In genomic region chr17:6861181-6862039, GRCm38 (mm10) we compare ENCODE assay signal across 8 mouse cellular contexts.
DNase-seq lines count a peak whose midpoint lies in the region; ATAC-seq lines count a peak whose summit lies in the region.

No protein-coding gene starts in this region.

- no peaks in the 10 kb centered on the region for H3K36me3 ChIP-seq in heart, embryonic 11.5 days (ENCODE audit: control insufficient read depth, insufficient read depth, low read length)
- H3K36me3 ChIP-seq in kidney, embryonic 15.5 days, result no peaks in the 10 kb centered on the region
- no peaks in the 10 kb centered on the region for H3K36me3 ChIP-seq in limb, embryonic 11.5 days (ENCODE audit: control insufficient read depth, insufficient read depth, low read length)
- H3K36me3 ChIP-seq in midbrain, embryonic 12.5 days, result no peaks in the 10 kb centered on the region
- no peaks in the 10 kb centered on the region for H3K36me3 ChIP-seq in stomach, embryonic 15.5 days

- no peak for ATAC-seq in heart, embryonic 11.5 days (replicated peaks; ENCODE audit: insufficient number of reproducible peaks, low FRiP score, low TSS enrichment)
- 0 out of 2 replicates have a peak, but pooled peaks have one; percentile 31 for ATAC-seq in kidney, embryonic 15.5 days (replicated peaks; ENCODE audit: low FRiP score)
- ATAC-seq in limb, embryonic 11.5 days (ENCODE audit: insufficient number of reproducible peaks, low FRiP score, low TSS enrichment, low read depth), result no peak
- ATAC-seq in midbrain, embryonic 12.5 days (ENCODE audit: low FRiP score, low read depth), result peak; percentile 88
- ATAC-seq in stomach, embryonic 15.5 days (ENCODE audit: insufficient read depth, low FRiP score, low read depth), result no peak

- H3K27ac ChIP-seq in heart, embryonic 11.5 days (ENCODE audit: low read depth, low read length), result no peak overlapping the region
- H3K27ac ChIP-seq in kidney, embryonic 15.5 days, result peak overlapping the region; percentile 68
- H3K27ac ChIP-seq in limb, embryonic 11.5 days (replicated peaks; ENCODE audit: low read depth, low read length), result no peak overlapping the region
- peak overlapping the region; percentile 86 for H3K27ac ChIP-seq in midbrain, embryonic 12.5 days (replicated peaks)
- H3K27ac ChIP-seq in stomach, embryonic 15.5 days, result peak overlapping the region; percentile 85

- H3K9ac ChIP-seq in heart, embryonic 11.5 days (ENCODE audit: low read depth, low read length), result peak overlapping the region; percentile 64
- no peak overlapping the region for H3K9ac ChIP-seq in kidney, embryonic 15.5 days
- H3K9ac ChIP-seq in limb, embryonic 11.5 days (ENCODE audit: low read length), result peak overlapping the region; percentile 57
- H3K9ac ChIP-seq in midbrain, embryonic 12.5 days (replicated peaks), result no peak overlapping the region
- H3K9ac ChIP-seq in stomach, embryonic 15.5 days, result no peak overlapping the region

- peak overlapping the region; percentile 29; the same call in 1 of the 2 replicates for H3K4me3 ChIP-seq in heart, embryonic 11.5 days (ENCODE audit: low read depth, low read length)
- H3K4me3 ChIP-seq in kidney, embryonic 15.5 days (replicated peaks), result peak overlapping the region; percentile 24
- H3K4me3 ChIP-seq in limb, embryonic 11.5 days (ENCODE audit: low read depth, low read length), result peak overlapping the region; percentile 20; the same call in 1 of the 2 replicates
- 0 out of 2 replicates have a peak overlapping the region, but pooled peaks have one; percentile 18 for H3K4me3 ChIP-seq in midbrain, embryonic 12.5 days
- H3K4me3 ChIP-seq in stomach, embryonic 15.5 days (replicated peaks), result no peak overlapping the region; the same call in 1 of the 2 replicates

- H3K27me3 ChIP-seq in heart, embryonic 11.5 days (ENCODE audit: control insufficient read depth, insufficient read depth, low read length), result peaks cover 25% of the 10 kb centered on the region
- no peaks in the 10 kb centered on the region for H3K27me3 ChIP-seq in kidney, embryonic 15.5 days
- H3K27me3 ChIP-seq in limb, embryonic 11.5 days (ENCODE audit: control insufficient read depth, insufficient read depth, low read length), result peaks cover 16% of the 10 kb centered on the region
- peaks cover 35% of the 10 kb centered on the region for H3K27me3 ChIP-seq in midbrain, embryonic 12.5 days
- no peaks in the 10 kb centered on the region for H3K27me3 ChIP-seq in stomach, embryonic 15.5 days (replicated peaks)

- peak overlapping the region; percentile 69 for H3K4me2 ChIP-seq in heart, embryonic 11.5 days
- H3K4me2 ChIP-seq in kidney, embryonic 15.5 days, result peak overlapping the region; percentile 57
- H3K4me2 ChIP-seq in limb, embryonic 11.5 days (ENCODE audit: low read depth, severe bottlenecking), result peak overlapping the region; percentile 56
- peak overlapping the region; percentile 47 for H3K4me2 ChIP-seq in midbrain, embryonic 12.5 days (replicated peaks)
- peak overlapping the region; percentile 50 for H3K4me2 ChIP-seq in stomach, embryonic 15.5 days

- 2% methylated on average over 28 of the region's 28 CpGs for WGBS in heart, embryonic 11.5 days (ENCODE audit: insufficient replicate concordance)
- 10% methylated on average over 28 of the region's 28 CpGs for WGBS in kidney, embryonic 15.5 days
- 4% methylated on average over 28 of the region's 28 CpGs for WGBS in limb, embryonic 11.5 days
- 2% methylated on average over 28 of the region's 28 CpGs for WGBS in midbrain, embryonic 12.5 days
- WGBS in stomach, embryonic 15.5 days, result 17% methylated on average over 28 of the region's 28 CpGs

- peak; percentile 31 for DNase-seq in ovary, postnatal 36 days (ENCODE audit: low spot score)
- DNase-seq in ovary, postnatal 14 days (ENCODE audit: low spot score), result no peak
- DNase-seq in embryo, embryonic 11 days, result peak; percentile 74
- peak; percentile 70 for DNase-seq in limb, embryonic 11.5 days (ENCODE audit: low spot score)

- H3K4me1 ChIP-seq in heart, embryonic 11.5 days (ENCODE audit: control insufficient read depth, insufficient read depth, low read length), result no peaks in the 10 kb centered on the region
- H3K4me1 ChIP-seq in kidney, embryonic 15.5 days, result peaks cover 48% of the 10 kb centered on the region
- H3K4me1 ChIP-seq in limb, embryonic 11.5 days (ENCODE audit: control insufficient read depth, insufficient read depth, low read length), result peaks cover 7% of the 10 kb centered on the region
- peaks cover 39% of the 10 kb centered on the region for H3K4me1 ChIP-seq in midbrain, embryonic 12.5 days
- peaks cover 27% of the 10 kb centered on the region for H3K4me1 ChIP-seq in stomach, embryonic 15.5 days

- no peaks in the 10 kb centered on the region for H3K9me3 ChIP-seq in heart, embryonic 11.5 days (replicated peaks; ENCODE audit: control insufficient read depth, low read length)
- H3K9me3 ChIP-seq in kidney, embryonic 15.5 days (replicated peaks), result no peaks in the 10 kb centered on the region
- no peaks in the 10 kb centered on the region for H3K9me3 ChIP-seq in limb, embryonic 11.5 days (ENCODE audit: control insufficient read depth, low read length)
- no peaks in the 10 kb centered on the region for H3K9me3 ChIP-seq in midbrain, embryonic 12.5 days
- no peaks in the 10 kb centered on the region for H3K9me3 ChIP-seq in stomach, embryonic 15.5 days

Comparison
In these comparisons a context has a peak if more than half of its experiments do, and no peak if none do; other contexts are left out.
1. ATAC-seq: peak in kidney, embryonic 15.5 days (single experiment) and midbrain, embryonic 12.5 days (single experiment); none in heart, embryonic 11.5 days (single experiment), limb, embryonic 11.5 days (single experiment) and stomach, embryonic 15.5 days (single experiment).
2. H3K27ac ChIP-seq: peak in kidney, embryonic 15.5 days (single experiment), midbrain, embryonic 12.5 days (single experiment) and stomach, embryonic 15.5 days (single experiment); none in heart, embryonic 11.5 days (single experiment) and limb, embryonic 11.5 days (single experiment).
3. H3K9ac ChIP-seq: peak in heart, embryonic 11.5 days (single experiment) and limb, embryonic 11.5 days (single experiment); none in kidney, embryonic 15.5 days (single experiment), midbrain, embryonic 12.5 days (single experiment) and stomach, embryonic 15.5 days (single experiment).
4. Peak in every context shown above with its lines, with median percentiles within 50 percentile points of each other: H3K4me2 ChIP-seq.